Mouse (Mus musculus) thymus, adult 2 months (tissue): ENCODE results near the gene Slc50a1.

Experiments
- CTCF ChIP-seq: fragments of 200-500 bp; IDR thresholded peaks from 2 replicates; pipeline ENCODE4 v1.5.1; 2012; ENCODE audit warnings: mild to moderate bottlenecking, control low read depth, low read length, moderate library complexity, borderline replicate concordance; ENCODE audit not compliant: control insufficient read depth, poor library complexity, insufficient read depth; ENCODE audit errors: extremely low read depth
- POLR2A ChIP-seq: fragments of 200-500 bp; IDR thresholded peaks from 2 replicates; pipeline ENCODE4 v1.6.1; 2012; ENCODE audit warnings: mild to moderate bottlenecking, low read length, control low read depth, moderate library complexity; ENCODE audit not compliant: control insufficient read depth, poor library complexity, insufficient read depth; ENCODE audit errors: extremely low read depth

- TF ChIP-seq CTCF: no peak
- TF ChIP-seq POLR2A: no peak
Observed at GRCm38 (mm10) chr3:89317246-89317645, 46.9 kb upstream of the Slc50a1 start.
